Mouse (Mus musculus): ENCODE results near the gene Rgs7. TPM values are rescaled to one million over a fixed set of nuclear protein-coding genes. Genes with fewer than 3 reads are reported as not detected.

Rgs7 gene
- polyA plus RNA-seq, 1 experiment, result 0.42 TPM

GRCm38 (mm10) chr1:175203544-175203943 is 288.8 kb downstream of the Rgs7 start:
- TF ChIP-seq POLR2A (IDR thresholded peaks at IDR 0.05; ENCODE audit: low read depth, low read length) (no peak), CTCF (IDR thresholded peaks at IDR 0.05; ENCODE audit: borderline replicate concordance, insufficient read depth, low read length) (no peak)
- no peak overlapping the region for H3K4me3 ChIP-seq (ENCODE audit: insufficient read depth, low read length)

GRCm38 (mm10) chr1:175202902-175203301 is 289.4 kb downstream of the Rgs7 start:
- Histone ChIP-seq H3K4me1 (ENCODE audit: control insufficient read depth, insufficient read depth, low read length) (no peaks in the 10 kb centered on the region), H3K4me3 (ENCODE audit: insufficient read depth, low read length) (no peak overlapping the region), H3K27ac (ENCODE audit: insufficient read depth, low read length) (no peak overlapping the region)
- no peak for TF ChIP-seq POLR2A (IDR thresholded peaks at IDR 0.05; ENCODE audit: low read depth, low read length)
- TF ChIP-seq CTCF (IDR thresholded peaks at IDR 0.05; ENCODE audit: borderline replicate concordance, insufficient read depth, low read length), result no peak

More at GRCm38 (mm10) chr1:175203544-175203943, 288.8 kb downstream of the Rgs7 start:
- H3K27ac ChIP-seq (ENCODE audit: insufficient read depth, low read length), result no peak overlapping the region
- H3K4me1 ChIP-seq (ENCODE audit: control insufficient read depth, insufficient read depth, low read length), result no peaks in the 10 kb centered on the region

DNA sequence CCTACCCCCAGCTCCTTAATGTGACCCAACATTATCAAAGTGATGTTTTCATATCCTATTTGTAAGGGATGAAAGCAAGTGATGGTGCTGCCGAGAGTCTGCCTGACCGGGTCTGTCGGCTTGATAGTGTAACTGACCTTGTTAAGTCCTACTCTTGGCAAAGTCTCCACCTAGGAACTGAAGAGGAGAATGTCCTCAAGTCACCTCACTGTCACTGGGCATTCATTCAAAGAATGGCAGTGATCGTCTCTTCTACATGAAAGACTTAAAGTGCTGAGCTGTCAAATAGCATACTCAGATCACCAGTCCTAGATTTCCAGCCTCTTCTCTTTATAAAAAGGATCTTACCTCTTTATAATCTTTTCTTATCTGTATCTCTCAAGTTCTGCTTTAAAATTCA is 293.4 kb downstream of the Rgs7 start:
- H3K4me3 ChIP-seq (ENCODE audit: insufficient read depth, low read length), result no peak overlapping the region

GRCm38 (mm10) chr1:175195806-175196205 is 296.5 kb downstream of the Rgs7 start:
- no peak for TF ChIP-seq CTCF (IDR thresholded peaks at IDR 0.05; ENCODE audit: borderline replicate concordance, insufficient read depth, low read length)
- TF ChIP-seq POLR2A (IDR thresholded peaks at IDR 0.05; ENCODE audit: low read depth, low read length), result no peak
- Histone ChIP-seq H3K27ac (ENCODE audit: insufficient read depth, low read length) (no peak overlapping the region), H3K4me3 (ENCODE audit: insufficient read depth, low read length) (no peak overlapping the region), H3K4me1 (ENCODE audit: control insufficient read depth, insufficient read depth, low read length) (no peaks in the 10 kb centered on the region)

More for the DNA sequence above, 293.4 kb downstream of the Rgs7 start:
- Histone ChIP-seq H3K27ac (ENCODE audit: insufficient read depth, low read length) (no peak overlapping the region), H3K4me1 (ENCODE audit: control insufficient read depth, insufficient read depth, low read length) (no peaks in the 10 kb centered on the region)
- TF ChIP-seq POLR2A (IDR thresholded peaks at IDR 0.05; ENCODE audit: low read depth, low read length) (no peak), CTCF (IDR thresholded peaks at IDR 0.05; ENCODE audit: borderline replicate concordance, insufficient read depth, low read length) (no peak)

DNA sequence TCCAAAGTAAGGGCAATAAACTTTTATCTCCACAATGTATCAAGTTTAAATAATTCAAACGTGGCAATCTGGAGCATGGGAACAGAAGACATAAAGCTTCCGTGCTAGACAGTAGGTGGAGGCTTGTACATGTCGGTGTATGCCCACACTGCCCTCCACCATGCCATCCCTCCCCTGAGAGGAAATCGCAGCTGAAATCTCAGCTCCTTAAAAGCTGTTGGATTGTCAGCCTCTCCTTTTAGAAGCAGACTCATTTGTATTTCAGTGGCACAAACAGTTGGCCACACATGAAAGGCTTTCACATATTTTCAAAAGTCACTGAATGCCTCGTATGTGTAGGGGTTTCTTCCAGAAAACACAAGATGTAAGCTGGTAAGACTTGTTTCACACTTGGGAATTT is 304.1 kb downstream of the Rgs7 start:
- TF ChIP-seq POLR2A (IDR thresholded peaks at IDR 0.05; ENCODE audit: low read depth, low read length) (no peak), CTCF (IDR thresholded peaks at IDR 0.05; ENCODE audit: borderline replicate concordance, insufficient read depth, low read length) (no peak)
- Histone ChIP-seq H3K4me3 (ENCODE audit: insufficient read depth, low read length) (no peak overlapping the region), H3K27ac (ENCODE audit: insufficient read depth, low read length) (no peak overlapping the region), H3K4me1 (ENCODE audit: control insufficient read depth, insufficient read depth, low read length) (no peaks in the 10 kb centered on the region)

GRCm38 (mm10) chr1:175185211-175185610 is 307.1 kb downstream of the Rgs7 start:
- no peaks in the 10 kb centered on the region for H3K4me1 ChIP-seq (ENCODE audit: control insufficient read depth, insufficient read depth, low read length)
- no peak overlapping the region for H3K4me3 ChIP-seq (ENCODE audit: insufficient read depth, low read length)
- TF ChIP-seq POLR2A (IDR thresholded peaks at IDR 0.05; ENCODE audit: low read depth, low read length) (no peak), CTCF (IDR thresholded peaks at IDR 0.05; ENCODE audit: borderline replicate concordance, insufficient read depth, low read length) (no peak)
- H3K27ac ChIP-seq (ENCODE audit: insufficient read depth, low read length), result no peak overlapping the region

GRCm38 (mm10) chr1:175184736-175185135 is 307.6 kb downstream of the Rgs7 start:
- no peak overlapping the region for H3K27ac ChIP-seq (ENCODE audit: insufficient read depth, low read length)
- no peak overlapping the region for H3K4me3 ChIP-seq (ENCODE audit: insufficient read depth, low read length)
- no peaks in the 10 kb centered on the region for H3K4me1 ChIP-seq (ENCODE audit: control insufficient read depth, insufficient read depth, low read length)
- TF ChIP-seq POLR2A (IDR thresholded peaks at IDR 0.05; ENCODE audit: low read depth, low read length) (no peak), CTCF (IDR thresholded peaks at IDR 0.05; ENCODE audit: borderline replicate concordance, insufficient read depth, low read length) (no peak)

DNA sequence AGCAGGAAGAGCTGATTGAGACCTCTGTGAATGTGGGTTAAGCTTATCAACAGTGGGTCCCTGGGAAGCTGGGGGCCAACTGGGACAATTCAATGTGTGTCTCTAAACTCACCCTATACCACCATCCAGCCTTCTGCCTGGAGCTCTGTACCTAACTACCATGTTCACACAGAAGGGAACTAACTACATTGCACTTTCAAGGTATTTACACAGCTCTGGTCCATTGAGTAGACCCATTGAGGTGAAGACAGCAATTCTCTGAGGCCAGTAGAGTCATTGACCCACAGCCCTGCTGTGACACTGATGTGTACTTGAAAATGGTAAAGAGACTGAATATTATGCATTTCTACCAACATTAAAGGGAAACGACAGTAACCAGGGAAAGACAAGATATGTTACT is 313.6 kb downstream of the Rgs7 start:
- Histone ChIP-seq H3K4me3 (ENCODE audit: insufficient read depth, low read length) (no peak overlapping the region), H3K27ac (ENCODE audit: insufficient read depth, low read length) (no peak overlapping the region), H3K4me1 (ENCODE audit: control insufficient read depth, insufficient read depth, low read length) (no peaks in the 10 kb centered on the region)
- TF ChIP-seq POLR2A (IDR thresholded peaks at IDR 0.05; ENCODE audit: low read depth, low read length), result no peak

- Histone ChIP-seq H3K4me1 (ENCODE audit: control insufficient read depth, insufficient read depth, low read length) (no peaks in the 10 kb centered on the region), H3K4me3 (ENCODE audit: insufficient read depth, low read length) (no peak overlapping the region), H3K27ac (ENCODE audit: insufficient read depth, low read length) (no peak overlapping the region)
- TF ChIP-seq CTCF (IDR thresholded peaks at IDR 0.05; ENCODE audit: borderline replicate concordance, insufficient read depth, low read length) (no peak), POLR2A (IDR thresholded peaks at IDR 0.05; ENCODE audit: low read depth, low read length) (no peak)
Observed at GRCm38 (mm10) chr1:175174918-175175675, 317.2 kb downstream of the Rgs7 start.

- no peak overlapping the region for H3K4me3 ChIP-seq (ENCODE audit: insufficient read depth, low read length)
- TF ChIP-seq POLR2A (IDR thresholded peaks at IDR 0.05; ENCODE audit: low read depth, low read length), result no peak
- no peak for TF ChIP-seq CTCF (IDR thresholded peaks at IDR 0.05; ENCODE audit: borderline replicate concordance, insufficient read depth, low read length)
- no peaks in the 10 kb centered on the region for H3K4me1 ChIP-seq (ENCODE audit: control insufficient read depth, insufficient read depth, low read length)
- H3K27ac ChIP-seq (ENCODE audit: insufficient read depth, low read length), result no peak overlapping the region
Observed at GRCm38 (mm10) chr1:175155469-175155868, 336.8 kb downstream of the Rgs7 start.
